Mouse (Mus musculus) heart, postnatal 14 days (tissue): Measurements from ENCODE around the gene Gtpbp6. TPM values are rescaled to one million over a fixed set of nuclear protein-coding genes. Genes with fewer than 3 reads are reported as not detected.
A peak's percentile ranks its signal among the peaks of the same experiment; 100 is the strongest.
"Not testable (repeated sequence)": the region's sequence is repeated elsewhere in the genome, so short reads cannot be mapped to it uniquely, and the experiment has no call there.

Experiments used
- DNase-seq, 2 experiments: peaks; one replicate each; pipeline ENCODE4 v3.0.0; 2021 to 2022
- intact Hi-C: fragments of 180-260 bp; cut with DNase I; formaldehyde crosslinking; loops from one replicate; pipeline ENCODE4 v1.15.1; 2025
- total RNA-seq, 2 experiments: library from RNA; stranded (reverse); gene quantifications; 2 replicates each; pipeline ENCODE4 v1.2.3; 2021

Gtpbp6 gene
- total RNA-seq, 2 experiments from 2014 or later, result 27.0 to 29.8 TPM

- DNase-seq, result peak in 1 of 2 experiments; percentile 32
- intact Hi-C loops, result no loop called here
These were observed 6.2 kb downstream of the Gtpbp6 start for GRCm38 (mm10) chr5:110101716-110102347.

GRCm38 (mm10) chr5:110100921-110101631 is 6.9 kb downstream of the Gtpbp6 start:
- DNase-seq, result no peak
- intact Hi-C loops, result no loop called here

GRCm38 (mm10) chr5:110099656-110100580 is 8.1 kb downstream of the Gtpbp6 start, which contains the start of gene Plcxd1:
Plcxd1 (plus strand) TSS chr5:110099969.
- intact Hi-C loops, result no loop called here
- DNase-seq, result no peak

GRCm38 (mm10) chr5:110098991-110099477 is 9.0 kb downstream of the Gtpbp6 start:
- DNase-seq, result no peak
- intact Hi-C loops, result no loop called here

DNA sequence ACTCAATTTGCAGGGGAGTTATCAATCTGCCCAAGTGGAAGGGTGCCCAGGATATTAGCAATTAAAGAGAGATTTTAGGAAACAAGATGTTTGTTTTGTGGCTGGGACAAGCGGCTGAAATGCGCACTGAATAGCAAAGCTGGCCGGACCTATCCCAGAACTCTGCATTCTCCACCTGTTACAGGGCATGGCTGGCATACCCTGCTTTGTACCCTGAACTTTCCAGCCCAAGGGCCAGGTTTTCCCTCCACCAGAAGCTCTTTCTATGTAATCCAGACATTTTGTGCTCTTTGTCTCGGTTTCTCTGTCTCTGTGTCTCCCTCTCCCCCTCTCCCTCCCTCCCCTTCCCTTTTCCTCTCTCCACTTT is 13.2 kb downstream of the Gtpbp6 start:
- DNase-seq, result no peak
- intact Hi-C loops, result loop anchor here (5.0 kb wide), 1 partner anchor 38 kb away; no protein-coding TSS in a partner anchor

DNA sequence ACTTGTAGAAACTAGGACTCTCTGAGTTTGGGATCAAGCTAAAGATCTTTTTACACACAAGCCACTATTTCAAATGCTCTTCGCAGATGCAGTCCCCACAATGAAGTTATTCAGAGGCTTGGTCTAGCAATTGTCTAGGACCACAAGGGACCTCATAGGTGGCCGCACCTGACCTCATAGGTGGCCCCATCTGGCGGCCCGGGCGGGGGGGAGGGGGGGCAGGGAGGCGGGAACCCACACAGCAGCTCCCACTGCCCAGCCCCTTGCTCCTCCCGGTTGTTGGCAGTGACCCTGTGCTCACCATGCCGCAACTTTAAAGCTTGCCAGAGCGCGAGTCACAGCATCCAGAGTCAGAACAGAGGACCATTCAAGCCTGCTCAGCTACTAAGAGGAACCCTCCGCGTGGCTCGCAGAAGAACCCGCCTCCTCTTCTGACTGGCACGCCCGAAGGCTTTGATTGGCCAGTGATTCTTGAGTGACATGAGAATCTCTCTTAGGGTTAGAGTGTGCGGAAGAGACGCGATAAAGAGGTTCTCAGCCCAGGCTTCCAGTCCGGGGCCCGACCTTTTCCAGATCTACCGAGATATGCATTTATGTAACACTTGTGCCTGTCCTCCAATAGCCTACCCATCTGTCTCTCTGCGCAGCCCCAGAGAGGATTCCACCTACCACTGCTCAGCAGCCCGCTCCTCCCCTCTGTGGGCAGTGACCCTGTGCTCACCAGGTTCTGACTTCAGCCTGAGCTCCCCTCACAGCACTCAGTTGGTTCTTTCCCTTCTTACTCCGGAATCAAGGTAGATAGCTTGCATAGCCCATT is 13.8 kb downstream of the Gtpbp6 start, which contains the start of gene Gm35315:
TSS of gene Gm35315 (minus strand) at position 391 of the 817 bp plus-strand sequence.
- intact Hi-C loops, result loop anchor here (5.0 kb wide), 1 partner anchor 37 kb away; no protein-coding TSS in a partner anchor

DNA sequence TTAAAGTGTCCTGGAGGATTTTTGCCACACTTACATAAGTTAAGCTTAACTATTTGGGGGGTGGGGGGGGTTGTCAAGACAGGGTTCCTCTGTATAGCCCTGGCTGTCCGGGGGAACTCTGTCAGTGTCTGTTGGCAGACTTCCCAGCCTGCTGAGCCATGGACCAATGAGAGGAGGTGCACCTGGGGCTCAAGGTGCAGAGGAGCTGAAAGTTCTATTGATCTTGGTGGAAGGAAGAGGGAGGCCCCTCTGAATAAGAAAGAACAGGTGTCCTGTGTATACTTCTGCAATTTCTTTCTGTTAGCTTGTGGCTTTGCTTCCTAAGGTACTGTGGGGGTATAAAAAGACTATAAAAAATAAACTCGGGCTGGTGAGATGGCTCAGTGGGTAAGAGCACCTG is 16.5 kb downstream of the Gtpbp6 start:
- DNase-seq, result no peak
- intact Hi-C loops, result loop anchor here (5.0 kb wide), 1 partner anchor 34 kb away; no protein-coding TSS in a partner anchor

More for the DNA sequence above, 13.8 kb downstream of the Gtpbp6 start, which contains the start of gene Gm35315:
- DNase-seq, result peak; percentile 75 to 82

- intact Hi-C loops, result no loop called here
- DNase-seq, result no peak
These were observed 21.7 kb downstream of the Gtpbp6 start for GRCm38 (mm10) chr5:110086161-110086866.

- intact Hi-C loops, result no loop called here
- no peak for DNase-seq
These were observed 25.0 kb downstream of the Gtpbp6 start for GRCm38 (mm10) chr5:110082961-110083360.

GRCm38 (mm10) chr5:110072413-110072812 is 35.6 kb downstream of the Gtpbp6 start, which contains the start of gene Gm17655:
Gm17655 (minus strand) TSS chr5:110072513.
- not testable (repeated sequence) for DNase-seq

GRCm38 (mm10) chr5:110057637-110058408 is 50.2 kb downstream of the Gtpbp6 start:
- peak; percentile 78 to 85 for DNase-seq
- intact Hi-C loops, result loop anchor here (5.0 kb wide), 1 partner anchor 34 kb away; the partner anchor contains the start of gene Gm35315

More at GRCm38 (mm10) chr5:110072413-110072812, 35.6 kb downstream of the Gtpbp6 start, which contains the start of gene Gm17655:
- intact Hi-C loops, result not testable (repeated sequence)

Other genes starting within 250 kb of the Gtpbp6 start
- gene Gm15446, start 184.8 kb downstream of the Gtpbp6 start, total RNA-seq, result 1 to 10 TPM; 3.9 to 7.5 TPM
- 1 to 10 TPM; 5.8 to 6.4 TPM for gene Zfp932, start 111.7 kb downstream of the Gtpbp6 start, total RNA-seq
- gene Gm17655, start 35.7 kb downstream of the Gtpbp6 start, total RNA-seq, result 1 to 10 TPM; 2.9 to 3.6 TPM
- gene Gm35315, start 13.8 kb downstream of the Gtpbp6 start, total RNA-seq, result under 1 TPM in 1 of 2 experiments, not detected in 1; 0.07 TPM
- not detected for gene Plcxd1, start 8.2 kb downstream of the Gtpbp6 start, total RNA-seq
- 1 to 10 TPM; 2.9 to 3.0 TPM for gene Zfp605, start 1.9 kb upstream of the Gtpbp6 start, total RNA-seq
- gene Chfr, start 27.6 kb upstream of the Gtpbp6 start, total RNA-seq, result 10 to 100 TPM; 21.0 to 21.4 TPM
- 10 to 100 TPM; 36.5 to 42.6 TPM for gene Golga3, start 68.5 kb upstream of the Gtpbp6 start, total RNA-seq
- 10 to 100 TPM; 25.8 to 25.9 TPM for gene Ankle2, start 122.8 kb upstream of the Gtpbp6 start, total RNA-seq
- 10 to 100 TPM; 28.9 to 32.3 TPM for gene Pgam5, start 161.7 kb upstream of the Gtpbp6 start, total RNA-seq
- gene Pxmp2, start 178.0 kb upstream of the Gtpbp6 start, total RNA-seq, result 10 to 100 TPM; 49.9 to 60.2 TPM
- 1 to 10 TPM; 2.4 to 3.9 TPM for gene Pole, start 178.1 kb upstream of the Gtpbp6 start, total RNA-seq
- gene P2rx2, start 235.0 kb upstream of the Gtpbp6 start, total RNA-seq, result not detected
- not detected for gene Lrcol1, start 236.5 kb upstream of the Gtpbp6 start, total RNA-seq